Mouse (Mus musculus) ES-Bruce4 (cell line): ENCODE data around the gene Magohb. TPM values are rescaled to one million over a fixed set of nuclear protein-coding genes. Genes with fewer than 3 reads are reported as not detected.

Experiments
- H3K27ac ChIP-seq: 2 replicates; pipeline ENCODE4 v1.5.1; 2012; ENCODE audit warnings: low read length, inconsistent platforms; ENCODE audit not compliant: insufficient read depth
- H3K27me3 ChIP-seq: 2 replicates; pipeline ENCODE4 v1.6.1; 2012; ENCODE audit warnings: mild to moderate bottlenecking, low read length, inconsistent platforms; ENCODE audit not compliant: control insufficient read depth, poor library complexity, insufficient read depth, severe bottlenecking
- H3K36me3 ChIP-seq: 2 replicates; pipeline ENCODE4 v1.6.1; 2012; ENCODE audit warnings: inconsistent platforms, mild to moderate bottlenecking, low read length, moderate library complexity; ENCODE audit not compliant: control insufficient read depth, poor library complexity, insufficient read depth, severe bottlenecking
- H3K4me1 ChIP-seq: one replicate; pipeline ENCODE4 v1.8.1; 2011; ENCODE audit warnings: low read length; ENCODE audit not compliant: control insufficient read depth, insufficient read depth
- H3K4me3 ChIP-seq: 2 replicates; pipeline ENCODE4 v1.5.1; 2011; ENCODE audit warnings: low read depth, mild to moderate bottlenecking, low read length
- H3K9ac ChIP-seq: 2 replicates; pipeline ENCODE4 v1.6.1; 2012; ENCODE audit warnings: low read depth, mild to moderate bottlenecking, inconsistent platforms; ENCODE audit not compliant: poor library complexity, severe bottlenecking
- H3K9me3 ChIP-seq: replicated peaks from 2 replicates; pipeline ENCODE4 v1.6.1; 2012; ENCODE audit warnings: mild to moderate bottlenecking, low read length, inconsistent platforms; ENCODE audit not compliant: control insufficient read depth, poor library complexity, insufficient read depth, severe bottlenecking
- CTCF ChIP-seq: IDR thresholded peaks from one replicate; pipeline ENCODE4 v1.8.1; 2011; ENCODE audit warnings: low read depth, low read length
- EP300 ChIP-seq: IDR thresholded peaks from 2 replicates; pipeline ENCODE4 v1.6.1; 2011; ENCODE audit warnings: low read depth, low read length; ENCODE audit not compliant: insufficient read depth
- POLR2A ChIP-seq: IDR thresholded peaks from one replicate; pipeline ENCODE4 v1.8.1; 2011; ENCODE audit warnings: low read length; ENCODE audit not compliant: insufficient read depth
- polyA plus RNA-seq: library from polyadenylated mRNA; stranded (reverse); fragments of >200 nt; gene quantifications from 2 replicates; pipeline ENCODE4 v1.2.4, GENCODE M21; 2011; ENCODE audit warnings: low read depth; ENCODE audit not compliant: missing spikeins, insufficient read depth, insufficient read length

Gene Magohb
- polyA plus RNA-seq, 1 experiment = 26.0 TPM

GRCm38 (mm10) chr6:131316155-131317101, 23.4 kb upstream of the Magohb start:
- Histone ChIP-seq H3K36me3 (no peaks in the 10 kb centered on the region), H3K4me1 (no peaks in the 10 kb centered on the region), H3K4me3 (no peak overlapping the region), H3K9ac (no peak overlapping the region), H3K27me3 (no peaks in the 10 kb centered on the region), H3K27ac (no peak overlapping the region), H3K9me3 (no peaks in the 10 kb centered on the region)
- TF ChIP-seq EP300 = no peak
- no peak for TF ChIP-seq POLR2A
- TF ChIP-seq CTCF = no peak

- Histone ChIP-seq H3K27ac (no peak overlapping the region), H3K9ac (no peak overlapping the region), H3K9me3 (no peaks in the 10 kb centered on the region), H3K4me3 (no peak overlapping the region), H3K27me3 (no peaks in the 10 kb centered on the region), H3K4me1 (no peaks in the 10 kb centered on the region), H3K36me3 (no peaks in the 10 kb centered on the region)
- no peak for TF ChIP-seq EP300
- no peak for TF ChIP-seq POLR2A
- TF ChIP-seq CTCF = no peak
These were observed 15.0 kb upstream of the Magohb start for GRCm38 (mm10) chr6:131308031-131308430.

- no peaks in the 10 kb centered on the region for H3K36me3 ChIP-seq
- no peak overlapping the region for H3K4me3 ChIP-seq
- no peaks in the 10 kb centered on the region for H3K27me3 ChIP-seq
- no peaks in the 10 kb centered on the region for H3K9me3 ChIP-seq
- H3K27ac ChIP-seq = no peak overlapping the region
- TF ChIP-seq EP300 (no peak), POLR2A (no peak), CTCF (no peak)
- H3K4me1 ChIP-seq = no peaks in the 10 kb centered on the region
- no peak overlapping the region for H3K9ac ChIP-seq
These were observed 11.7 kb upstream of the Magohb start for GRCm38 (mm10) chr6:131304776-131305175.

- Histone ChIP-seq H3K9me3 (no peaks in the 10 kb centered on the region), H3K4me1 (no peaks in the 10 kb centered on the region), H3K27ac (no peak overlapping the region), H3K4me3 (no peak overlapping the region), H3K27me3 (no peaks in the 10 kb centered on the region), H3K9ac (no peak overlapping the region), H3K36me3 (no peaks in the 10 kb centered on the region)
- TF ChIP-seq CTCF (no peak), EP300 (no peak), POLR2A (no peak)
These were observed 5.5 kb upstream of the Magohb start for GRCm38 (mm10) chr6:131298531-131298930.

- Histone ChIP-seq H3K9ac (no peak overlapping the region), H3K36me3 (no peaks in the 10 kb centered on the region), H3K27ac (no peak overlapping the region), H3K4me1 (no peaks in the 10 kb centered on the region), H3K27me3 (no peaks in the 10 kb centered on the region), H3K9me3 (no peaks in the 10 kb centered on the region), H3K4me3 (no peak overlapping the region)
- TF ChIP-seq EP300 = no peak
- TF ChIP-seq POLR2A = no peak
- TF ChIP-seq CTCF = no peak
These were observed 1.5 kb upstream of the Magohb start for GRCm38 (mm10) chr6:131294435-131295112.

GRCm38 (mm10) chr6:131293916-131294315, 872 bp upstream of the Magohb start:
- Histone ChIP-seq H3K27ac (no peak overlapping the region), H3K9me3 (no peaks in the 10 kb centered on the region), H3K4me1 (no peaks in the 10 kb centered on the region), H3K27me3 (no peaks in the 10 kb centered on the region), H3K36me3 (no peaks in the 10 kb centered on the region), H3K4me3 (no peak overlapping the region), H3K9ac (no peak overlapping the region)
- no peak for TF ChIP-seq POLR2A
- no peak for TF ChIP-seq EP300
- TF ChIP-seq CTCF = no peak
